Mouse (Mus musculus): Measurements from ENCODE around the gene Asdurf. TPM values are rescaled to one million over a fixed set of nuclear protein-coding genes. Genes with fewer than 3 reads are reported as not detected.
"Not testable (repeated sequence)": the region's sequence is repeated elsewhere in the genome, so short reads cannot be mapped to it uniquely, and the experiment has no call there.

The Asdurf gene
- polyA plus RNA-seq, 1 experiment: not detected

GRCm38 (mm10) chr1:53377731-53378130 lies 25.3 kb upstream of the Asdurf start:
- no peaks in the 10 kb centered on the region for H3K36me3 ChIP-seq (ENCODE audit: control insufficient read depth, insufficient read depth)
- H3ac ChIP-seq (ENCODE audit: control insufficient read depth, insufficient read length): no peak overlapping the region
- TF ChIP-seq REST (IDR thresholded peaks at IDR 0.05; ENCODE audit: insufficient read depth, insufficient read length): no peak
- no peaks in the 10 kb centered on the region for H3K27me3 ChIP-seq (ENCODE audit: control insufficient read depth, insufficient read depth, insufficient read length)
- H3K79me2 ChIP-seq (ENCODE audit: control insufficient read depth, insufficient read depth): no peaks in the 10 kb centered on the region
- H3K4me3 ChIP-seq: no peak overlapping the region
- H3K4me2 ChIP-seq (ENCODE audit: low read depth): no peak overlapping the region

- H3K4me3 ChIP-seq; H3ac ChIP-seq (ENCODE audit: control insufficient read depth, insufficient read length); H3K36me3 ChIP-seq (ENCODE audit: control insufficient read depth, insufficient read depth); H3K4me2 ChIP-seq (ENCODE audit: low read depth); H3K27me3 ChIP-seq (ENCODE audit: control insufficient read depth, insufficient read depth, insufficient read length); H3K79me2 ChIP-seq (ENCODE audit: control insufficient read depth, insufficient read depth): not testable (repeated sequence)
Observed at GRCm38 (mm10) chr1:53375965-53376364, 23.5 kb upstream of the Asdurf start.

GRCm38 (mm10) chr1:53358988-53359387 lies 6.6 kb upstream of the Asdurf start:
- H3K79me2 ChIP-seq (ENCODE audit: control insufficient read depth, insufficient read depth): no peaks in the 10 kb centered on the region
- no peaks in the 10 kb centered on the region for H3K36me3 ChIP-seq (ENCODE audit: control insufficient read depth, insufficient read depth)
- H3K27me3 ChIP-seq (ENCODE audit: control insufficient read depth, insufficient read depth, insufficient read length): peaks cover 6% of the 10 kb centered on the region
- TF ChIP-seq CEBPB (IDR thresholded peaks at IDR 0.05; ENCODE audit: insufficient read depth, poor library complexity, severe bottlenecking): no peak
- TF ChIP-seq MYOG (IDR thresholded peaks at IDR 0.05; ENCODE audit: control insufficient read depth in 1 of 3, insufficient read depth in 1 of 3, insufficient read length in 2 of 3, low read depth in 2 of 3): no peak
- no peak for TF ChIP-seq MYOD1 (IDR thresholded peaks at IDR 0.05; ENCODE audit: control insufficient read depth in 1 of 3, insufficient read length in 2 of 3, low read depth in 2 of 3)
- no peak for TF ChIP-seq E2F4 (IDR thresholded peaks at IDR 0.05; ENCODE audit: insufficient read depth)
- TF ChIP-seq MAX (IDR thresholded peaks at IDR 0.05; ENCODE audit: low read depth): no peak
- no peak for TF ChIP-seq POLR2AphosphoS2 (IDR thresholded peaks at IDR 0.05; ENCODE audit: insufficient read length, low read depth)
- no peak for TF ChIP-seq TCF12 (IDR thresholded peaks at IDR 0.05; ENCODE audit: insufficient read depth, poor library complexity, severe bottlenecking)
- TF ChIP-seq TCF3 (IDR thresholded peaks at IDR 0.05; ENCODE audit: insufficient read length, low read depth): no peak
- TF ChIP-seq SRF (IDR thresholded peaks at IDR 0.05; ENCODE audit: control insufficient read depth, insufficient read length, low read depth): no peak
- no peak for TF ChIP-seq REST (IDR thresholded peaks at IDR 0.05; ENCODE audit: insufficient read depth, insufficient read length)
- no peak for TF ChIP-seq USF1 (IDR thresholded peaks at IDR 0.05; ENCODE audit: low read depth)
- TF ChIP-seq POLR2A (IDR thresholded peaks at IDR 0.05; ENCODE audit: insufficient read length, low read depth): no peak
- no peak overlapping the region for H3K4me3 ChIP-seq
- H3ac ChIP-seq (ENCODE audit: control insufficient read depth, insufficient read length): no peak overlapping the region
- H3K4me2 ChIP-seq (ENCODE audit: low read depth): no peak overlapping the region

GRCm38 (mm10) chr1:53341071-53341470 lies 11.3 kb downstream of the Asdurf start:
- no peak overlapping the region for H3K4me3 ChIP-seq
- H3K79me2 ChIP-seq (ENCODE audit: control insufficient read depth, insufficient read depth): no peaks in the 10 kb centered on the region
- H3ac ChIP-seq (ENCODE audit: control insufficient read depth, insufficient read length): no peak overlapping the region
- H3K4me2 ChIP-seq (ENCODE audit: low read depth): no peak overlapping the region
- no peak for TF ChIP-seq USF1 (IDR thresholded peaks at IDR 0.05; ENCODE audit: low read depth)
- no peak for TF ChIP-seq POLR2AphosphoS2 (IDR thresholded peaks at IDR 0.05; ENCODE audit: insufficient read length, low read depth)
- peaks cover 32% of the 10 kb centered on the region for H3K36me3 ChIP-seq (ENCODE audit: control insufficient read depth, insufficient read depth)
- H3K27me3 ChIP-seq (ENCODE audit: control insufficient read depth, insufficient read depth, insufficient read length): no peaks in the 10 kb centered on the region

GRCm38 (mm10) chr1:53337403-53337802 lies 15.0 kb downstream of the Asdurf start:
- H3K79me2 ChIP-seq (ENCODE audit: control insufficient read depth, insufficient read depth); H3K27me3 ChIP-seq (ENCODE audit: control insufficient read depth, insufficient read depth, insufficient read length); H3K4me3 ChIP-seq; H3K4me2 ChIP-seq (ENCODE audit: low read depth); H3ac ChIP-seq (ENCODE audit: control insufficient read depth, insufficient read length); H3K36me3 ChIP-seq (ENCODE audit: control insufficient read depth, insufficient read depth): not testable (repeated sequence)

GRCm38 (mm10) chr1:53335465-53335864 lies 17.0 kb downstream of the Asdurf start:
- Histone ChIP-seq H3K4me2 (ENCODE audit: low read depth) (no peak overlapping the region), H3K27me3 (ENCODE audit: control insufficient read depth, insufficient read depth, insufficient read length) (no peaks in the 10 kb centered on the region), H3ac (ENCODE audit: control insufficient read depth, insufficient read length) (no peak overlapping the region), H3K36me3 (ENCODE audit: control insufficient read depth, insufficient read depth) (no peaks in the 10 kb centered on the region), H3K4me3 (no peak overlapping the region), H3K79me2 (ENCODE audit: control insufficient read depth, insufficient read depth) (no peaks in the 10 kb centered on the region)
- no peak for TF ChIP-seq E2F4 (IDR thresholded peaks at IDR 0.05; ENCODE audit: insufficient read depth)
- no peak for TF ChIP-seq MYOG (IDR thresholded peaks at IDR 0.05; ENCODE audit: control insufficient read depth in 1 of 3, insufficient read depth in 1 of 3, insufficient read length in 2 of 3, low read depth in 2 of 3)
- no peak for TF ChIP-seq USF1 (IDR thresholded peaks at IDR 0.05; ENCODE audit: low read depth)

- H3K36me3 ChIP-seq (ENCODE audit: control insufficient read depth, insufficient read depth); H3K27me3 ChIP-seq (ENCODE audit: control insufficient read depth, insufficient read depth, insufficient read length); H3K79me2 ChIP-seq (ENCODE audit: control insufficient read depth, insufficient read depth); H3K4me3 ChIP-seq; H3ac ChIP-seq (ENCODE audit: control insufficient read depth, insufficient read length); H3K4me2 ChIP-seq (ENCODE audit: low read depth): not testable (repeated sequence)
Observed at GRCm38 (mm10) chr1:53333527-53333926, 18.9 kb downstream of the Asdurf start.
